In the genomic region with DNA sequence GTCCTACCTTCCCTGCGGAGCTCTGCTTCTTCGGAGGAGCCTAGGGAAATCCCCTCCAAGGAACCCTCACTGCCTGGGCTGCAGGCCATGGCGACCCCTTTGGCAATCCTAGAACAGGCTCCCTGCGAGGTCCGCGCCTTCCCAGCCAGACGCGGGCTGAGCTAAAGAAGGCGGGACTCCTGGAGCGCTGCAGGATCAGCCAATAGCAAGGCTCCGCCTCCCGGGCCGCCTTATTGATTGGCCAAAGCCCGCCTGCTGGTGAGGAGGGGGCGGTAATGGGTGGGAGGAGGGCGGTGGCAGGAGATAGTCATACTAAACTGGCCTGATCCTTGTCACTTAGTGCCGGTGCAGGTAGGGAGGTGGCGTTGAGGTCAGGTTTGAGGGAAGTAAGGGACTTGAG, we compare ENCODE assay signal across 9 mouse cellular contexts. TPM values are rescaled to one million over a fixed set of nuclear protein-coding genes. Genes with fewer than 3 reads are reported as not detected.
DNase-seq lines count a peak whose midpoint lies in the region; ATAC-seq and TF ChIP-seq lines count a peak whose summit lies in the region.
"Had no signal": no experiment of that assay in that cellular context is flagged by ENCODE, and none has a peak within 500 bp of the region (broad histone marks: within the 10 kb centered on the region; RNA-seq: fewer than 3 reads in every experiment).

No protein-coding gene starts in this region.

- peak; percentile 85 for DNase-seq in adrenal gland, adult 2 months
- DNase-seq in cerebellum, postnatal 25 days = peak; percentile 56 to 74
- peak; percentile 32 for DNase-seq in gastrocnemius, adult 18-20 months (ENCODE audit: low spot score)
- peak; percentile 72 for DNase-seq in left cerebral cortex, adult 11 months (ENCODE audit: low spot score)
- peak; percentile 72 for DNase-seq in lung, postnatal 0 days (ENCODE audit: low spot score)
- DNase-seq in retina, postnatal 1 day = peak; percentile 93
- no peak for DNase-seq in spleen, postnatal 14 days (ENCODE audit: low spot score in 2 of 2)

- ATAC-seq in hindbrain, embryonic 15.5 days (ENCODE audit: low FRiP score, low read depth) = peak; percentile 88
- ATAC-seq in lung, postnatal 0 days = peak; percentile 84

- peaks cover 43% of the 10 kb centered on the region for H3K4me1 ChIP-seq in hindbrain, embryonic 15.5 days (replicated peaks)
- H3K4me1 ChIP-seq in lung, postnatal 0 days (ENCODE audit: insufficient read depth, low read depth, low read length) = peaks cover 4% of the 10 kb centered on the region; the same call in 1 of the 2 replicates

- peaks cover 7% of the 10 kb centered on the region; the same call in 1 of the 2 replicates for H3K36me3 ChIP-seq in hindbrain, embryonic 15.5 days
- no peaks in the 10 kb centered on the region; the same call in 1 of the 2 replicates for H3K36me3 ChIP-seq in lung, postnatal 0 days (ENCODE audit: insufficient read depth, low read length)

- H3K9ac ChIP-seq in hindbrain, embryonic 15.5 days = peak overlapping the region; percentile 56
- no peak overlapping the region for H3K9ac ChIP-seq in lung, postnatal 0 days (replicated peaks; ENCODE audit: low read depth)

- under 1% methylated on average over 17 of the region's 18 CpGs for WGBS in hindbrain, embryonic 15.5 days
- WGBS in lung, postnatal 0 days = 2% methylated on average over 18 of the region's 18 CpGs

- H3K4me2 ChIP-seq in hindbrain, embryonic 15.5 days = peak overlapping the region; percentile 88
- peak overlapping the region; percentile 51 for H3K4me2 ChIP-seq in lung, postnatal 0 days (replicated peaks; ENCODE audit: low read depth, low read length)

- TF ChIP-seq EP300 in lung, postnatal 0 days (IDR thresholded peaks at IDR 0.05) = no peak

- no peak overlapping the region for H3K27ac ChIP-seq in hindbrain, embryonic 15.5 days (replicated peaks)
- no peak overlapping the region for H3K27ac ChIP-seq in lung, postnatal 0 days (ENCODE audit: low read length)

- H3K9me3 ChIP-seq in hindbrain, embryonic 15.5 days = no peaks in the 10 kb centered on the region
- H3K9me3 ChIP-seq in lung, postnatal 0 days (ENCODE audit: low read length) = no peaks in the 10 kb centered on the region

- TF ChIP-seq CTCF in lung, postnatal 0 days (IDR thresholded peaks at IDR 0.05) = no peak

- H3K4me3 ChIP-seq in hindbrain, embryonic 15.5 days = peak overlapping the region; percentile 44
- H3K4me3 ChIP-seq in lung, postnatal 0 days (ENCODE audit: low read depth, low read length) = no peak overlapping the region

- H3K27me3 ChIP-seq in hindbrain, embryonic 15.5 days = no peaks in the 10 kb centered on the region
- H3K27me3 ChIP-seq in lung, postnatal 0 days (replicated peaks; ENCODE audit: insufficient read depth, low read length) = no peaks in the 10 kb centered on the region

RNA-seq across cellular contexts. Expression of gene Mpp2, which starts 6.0 kb away (rescaled TPM):
- 10 to 100 TPM in 1 of 2 experiments, 1 to 10 TPM in 1; 9.8 to 12.3 TPM for total RNA-seq in adrenal gland, adult 2 months (2021)
- polyA plus RNA-seq in adrenal gland, adult 2 months (2012; rRNA removed) = 14.4 and 17.5 TPM in 2 replicates
- total RNA-seq in gastrocnemius, adult 18-20 months (2021) = 1 to 10 TPM; 1.0 to 1.2 TPM
- polyA plus RNA-seq in hindbrain, embryonic 15.5 days (2015; fragmentation: Nextera tagmentation; extraction: Ambion mirVana) = 30.5 and 34.6 TPM in 2 replicates
- polyA plus RNA-seq in lung, postnatal 0 days (2015; fragmentation: Nextera tagmentation; extraction: Ambion mirVana) = 3.9 TPM in 2 replicates

RNA-seq across cellular contexts. Expression of gene Ppy, which starts 18.8 kb away (rescaled TPM):
- total RNA-seq in adrenal gland, adult 2 months (2021) = not detected
- polyA plus RNA-seq in adrenal gland, adult 2 months (2012; rRNA removed) = not detected in 2 replicates
- total RNA-seq in gastrocnemius, adult 18-20 months (2021) = not detected
- not detected in 2 replicates for polyA plus RNA-seq in hindbrain, embryonic 15.5 days (2015; fragmentation: Nextera tagmentation; extraction: Ambion mirVana)
- polyA plus RNA-seq in lung, postnatal 0 days (2015; fragmentation: Nextera tagmentation; extraction: Ambion mirVana) = 2.6 and 4.2 TPM in 2 replicates
- polyA plus RNA-seq: small intestine, adult 2 months had no signal

RNA-seq across cellular contexts. Expression of gene Pyy, which starts 25.3 kb away (rescaled TPM):
- total RNA-seq in adrenal gland, adult 2 months (2021) = not detected
- polyA plus RNA-seq in adrenal gland, adult 2 months (2012; rRNA removed) = not detected in 2 replicates
- total RNA-seq in gastrocnemius, adult 18-20 months (2021) = not detected
- polyA plus RNA-seq in hindbrain, embryonic 15.5 days (2015; fragmentation: Nextera tagmentation; extraction: Ambion mirVana) = 3.7 and 5.2 TPM in 2 replicates
- polyA plus RNA-seq in lung, postnatal 0 days (2015; fragmentation: Nextera tagmentation; extraction: Ambion mirVana) = not detected in 2 replicates

RNA-seq across cellular contexts. Expression of gene Cd300lg, which starts 41.0 kb away (rescaled TPM):
- 10 to 100 TPM; 28.1 to 58.7 TPM for total RNA-seq in adrenal gland, adult 2 months (2021)
- polyA plus RNA-seq in adrenal gland, adult 2 months (2012; rRNA removed) = 44.3 and 60.6 TPM in 2 replicates
- 10 to 100 TPM; 16.1 to 19.0 TPM for total RNA-seq in gastrocnemius, adult 18-20 months (2021)
- 0.30 and 0.43 TPM in 2 replicates for polyA plus RNA-seq in hindbrain, embryonic 15.5 days (2015; fragmentation: Nextera tagmentation; extraction: Ambion mirVana)
- polyA plus RNA-seq in lung, postnatal 0 days (2015; fragmentation: Nextera tagmentation; extraction: Ambion mirVana) = 2.1 and 2.4 TPM in 2 replicates

RNA-seq across cellular contexts. Expression of gene Mpp3, which starts 54.1 kb away (rescaled TPM):
- 10 to 100 TPM in 1 of 2 experiments, 1 to 10 TPM in 1; 7.8 to 13.5 TPM for total RNA-seq in adrenal gland, adult 2 months (2021)
- 12.1 and 16.9 TPM in 2 replicates for polyA plus RNA-seq in adrenal gland, adult 2 months (2012; rRNA removed)
- 10 to 100 TPM; 15.7 to 24.5 TPM for total RNA-seq in gastrocnemius, adult 18-20 months (2021)
- polyA plus RNA-seq in hindbrain, embryonic 15.5 days (2015; fragmentation: Nextera tagmentation; extraction: Ambion mirVana) = 55.9 and 56.2 TPM in 2 replicates
- 0.84 and 2.2 TPM in 2 replicates for polyA plus RNA-seq in lung, postnatal 0 days (2015; fragmentation: Nextera tagmentation; extraction: Ambion mirVana)

Comparison
In these comparisons a context has a peak if more than half of its experiments do, and no peak if none do; other contexts are left out.
1. DNase-seq: peak in adrenal gland, adult 2 months (single experiment), cerebellum, postnatal 25 days (2 of 2), gastrocnemius, adult 18-20 months (single experiment), left cerebral cortex, adult 11 months (single experiment), lung, postnatal 0 days (single experiment) and retina, postnatal 1 day (single experiment); none in spleen, postnatal 14 days (0 of 2).